Mouse (Mus musculus) forebrain, embryonic 12.5 days (tissue): Measurements from ENCODE around the gene Yjefn3. TPM values are rescaled to one million over a fixed set of nuclear protein-coding genes. Genes with fewer than 3 reads are reported as not detected.
A peak's percentile ranks its signal among the peaks of the same experiment; 100 is the strongest.

ENCODE experiments used
- ATAC-seq: fragments of 200-750 bp; cut with Nextera tagmentation; 2 replicates; pipeline ENCODE4 v1.8.0; 2017; ENCODE audit warnings: moderate TSS enrichment; ENCODE audit not compliant: low FRiP score
- H3K27ac ChIP-seq: fragments of 300-500 bp; sonication (generic); 2 replicates; pipeline ENCODE4 v1.5.1; 2016; ENCODE audit warnings: mild to moderate bottlenecking
- H3K27me3 ChIP-seq: fragments of 300-500 bp; sonication (generic); 2 replicates; pipeline ENCODE4 v1.6.1; 2016; ENCODE audit warnings: mild to moderate bottlenecking
- H3K36me3 ChIP-seq: fragments of 300-500 bp; sonication (generic); replicated peaks from 2 replicates; pipeline ENCODE4 v1.6.1; 2016; ENCODE audit warnings: mild to moderate bottlenecking
- H3K4me1 ChIP-seq: fragments of 300-500 bp; sonication (generic); 2 replicates; pipeline ENCODE4 v1.6.1; 2016
- H3K4me2 ChIP-seq: fragments of 300-500 bp; sonication (generic); 2 replicates; pipeline ENCODE4 v1.6.1; 2016; ENCODE audit warnings: mild to moderate bottlenecking, moderate library complexity
- H3K4me3 ChIP-seq: fragments of 300-500 bp; sonication (generic); replicated peaks from 2 replicates; pipeline ENCODE4 v1.5.1; 2016; ENCODE audit warnings: mild to moderate bottlenecking
- H3K9ac ChIP-seq: fragments of 300-500 bp; sonication (generic); 2 replicates; pipeline ENCODE4 v1.6.1; 2016; ENCODE audit warnings: mild to moderate bottlenecking
- H3K9me3 ChIP-seq: fragments of 300-500 bp; sonication (generic); 2 replicates; pipeline ENCODE4 v1.6.1; 2016
- WGBS: fragments of 180-500 bp; shearing (Covaris S2); methylation state at CpG from one replicate; pipeline ENCODE4 v1.1.7; 2016; 5-methylcytosine and 5-hydroxymethylcytosine counted together
- polyA plus RNA-seq: library from polyadenylated mRNA; unstranded; fragments of >200 nt; fragmentation: Nextera tagmentation; extraction: Ambion mirVana; gene quantifications from 2 replicates; pipeline ENCODE4 v1.2.1, GENCODE M21; 2016

Gene Yjefn3
- polyA plus RNA-seq, 1 experiment from 2014 or later, result 9.8 TPM

GRCm38 (mm10) chr8:69887289-69888243, 14.9 kb downstream of the Yjefn3 start, which contains the start of gene Cilp2:
Gene Cilp2, minus strand, starts transcription at chr8:69887687.
- peak within 1 kb of the TSS; percentile 42 for H3K4me2 ChIP-seq
- no peak for ATAC-seq
- no peak within 1 kb of the TSS for H3K27ac ChIP-seq
- H3K4me3 ChIP-seq, result peak within 1 kb of the TSS; percentile 29
- peaks cover 84% of the 10 kb centered on the region for H3K27me3 ChIP-seq
- H3K9ac ChIP-seq, result no peak within 1 kb of the TSS
- H3K9me3 ChIP-seq, result no peaks in the 10 kb centered on the region
- H3K4me1 ChIP-seq, result peaks cover 46% of the 10 kb centered on the region
- 0 out of 2 replicates have a peak, but pooled peaks cover 5% of the 10 kb centered on the region for H3K36me3 ChIP-seq
- WGBS, result under 1% methylated on average over 59 of the region's 60 CpGs

GRCm38 (mm10) chr8:69884141-69884540, 18.4 kb downstream of the Yjefn3 start:
- Histone ChIP-seq H3K4me2 (no peak overlapping the region), H3K27ac (no peak overlapping the region), H3K27me3 (peaks cover 100% of the 10 kb centered on the region), H3K4me1 (peaks cover 44% of the 10 kb centered on the region), H3K36me3 (no peaks in the 10 kb centered on the region), H3K9ac (no peak overlapping the region), H3K9me3 (0 out of 2 replicates have a peak, but pooled peaks cover 3% of the 10 kb centered on the region), H3K4me3 (no peak overlapping the region)
- WGBS, result 51% methylated on average over 13 of the region's 13 CpGs
- no peak for ATAC-seq

DNA sequence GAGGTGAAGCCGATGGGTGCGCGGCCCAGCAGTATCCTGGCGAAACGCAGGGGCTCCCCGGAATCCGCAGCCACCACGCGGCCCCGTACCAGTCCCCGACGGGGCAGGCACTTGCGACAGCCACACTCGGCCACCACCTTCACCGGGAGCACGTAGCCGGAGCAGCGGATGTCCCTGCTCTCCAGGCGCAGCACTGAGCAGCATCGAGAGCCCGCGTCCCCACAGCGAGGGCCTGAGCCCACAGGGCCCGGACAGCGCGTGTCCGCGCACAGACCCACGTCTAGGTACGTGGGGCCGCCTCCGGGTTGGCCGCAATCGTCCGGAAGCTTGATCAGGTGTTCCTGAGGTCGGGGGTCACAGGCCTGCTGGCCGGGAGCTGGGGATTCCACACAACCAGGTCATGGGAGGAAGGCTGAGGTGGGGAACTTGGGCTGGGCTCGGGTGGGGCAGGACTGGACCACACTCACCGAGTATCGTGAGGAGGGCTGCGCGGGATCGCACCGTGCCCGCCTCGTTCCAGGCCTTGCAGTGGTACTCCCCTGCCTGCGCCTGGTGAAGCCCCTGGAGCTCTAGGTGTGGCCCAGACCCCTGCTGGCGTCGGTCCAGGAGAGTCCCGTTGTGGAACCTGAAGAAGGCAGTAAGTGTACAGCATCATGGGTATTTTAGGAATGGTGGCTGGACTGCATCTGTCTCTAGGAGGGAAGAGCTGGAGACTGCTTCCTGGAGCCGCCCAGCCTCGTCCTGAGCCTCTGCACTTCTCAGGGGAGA, 19.5 kb downstream of the Yjefn3 start:
- Histone ChIP-seq H3K9me3 (0 out of 2 replicates have a peak, but pooled peaks cover 3% of the 10 kb centered on the region), H3K36me3 (no peaks in the 10 kb centered on the region), H3K27me3 (peaks cover 99% of the 10 kb centered on the region), H3K4me3 (peak overlapping the region; percentile 41), H3K9ac (no peak overlapping the region), H3K4me2 (peak overlapping the region; percentile 53; the same call in 1 of the 2 replicates), H3K4me1 (peaks cover 33% of the 10 kb centered on the region), H3K27ac (no peak overlapping the region)
- 8% methylated on average over 52 of the region's 52 CpGs for WGBS
- no peak for ATAC-seq

- Histone ChIP-seq H3K9me3 (0 out of 2 replicates have a peak, but pooled peaks cover 3% of the 10 kb centered on the region), H3K27me3 (peaks cover 97% of the 10 kb centered on the region), H3K36me3 (no peaks in the 10 kb centered on the region), H3K4me2 (peak overlapping the region; percentile 53), H3K9ac (no peak overlapping the region), H3K4me3 (peak overlapping the region; percentile 41), H3K27ac (no peak overlapping the region), H3K4me1 (peaks cover 25% of the 10 kb centered on the region)
- 7% methylated on average over 101 of the region's 103 CpGs for WGBS
- ATAC-seq, result peak; percentile 57
These were observed 20.3 kb downstream of the Yjefn3 start for GRCm38 (mm10) chr8:69882021-69882756.

GRCm38 (mm10) chr8:69881261-69881865, 21.1 kb downstream of the Yjefn3 start:
- H3K9ac ChIP-seq, result no peak overlapping the region; the same call in 1 of the 2 replicates

DNA sequence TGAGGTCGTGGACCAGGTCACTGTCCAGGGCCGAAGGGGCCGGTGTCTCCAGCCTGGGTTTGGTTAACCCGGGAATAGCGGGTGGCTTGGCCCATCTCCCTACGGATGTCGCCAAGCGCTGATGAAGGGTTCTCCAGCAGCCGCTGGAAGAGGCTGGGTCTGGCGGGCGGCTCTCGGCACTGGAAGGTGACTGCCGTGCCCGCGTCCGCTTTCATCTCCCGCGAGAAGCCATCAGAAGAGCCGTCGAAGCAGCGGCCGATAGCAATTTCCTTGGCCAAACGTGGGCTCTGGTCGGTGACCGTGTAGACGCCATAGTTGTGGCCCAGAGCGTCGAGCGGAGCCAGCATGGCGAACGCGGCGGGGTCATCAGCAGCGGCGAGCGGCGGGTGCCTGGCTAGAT, 21.7 kb downstream of the Yjefn3 start:
- Histone ChIP-seq H3K4me1 (peaks cover 19% of the 10 kb centered on the region), H3K9me3 (0 out of 2 replicates have a peak, but pooled peaks cover 3% of the 10 kb centered on the region), H3K27me3 (peaks cover 96% of the 10 kb centered on the region), H3K4me2 (peak overlapping the region; percentile 53), H3K4me3 (peak overlapping the region; percentile 41), H3K36me3 (no peaks in the 10 kb centered on the region), H3K9ac (no peak overlapping the region; the same call in 1 of the 2 replicates), H3K27ac (no peak overlapping the region)
- ATAC-seq, result no peak
- 12% methylated on average over 37 of the region's 37 CpGs for WGBS

More at GRCm38 (mm10) chr8:69881261-69881865, 21.1 kb downstream of the Yjefn3 start:
- 15% methylated on average over 79 of the region's 79 CpGs for WGBS
- peaks cover 96% of the 10 kb centered on the region for H3K27me3 ChIP-seq
- peaks cover 19% of the 10 kb centered on the region for H3K4me1 ChIP-seq
- H3K4me3 ChIP-seq, result peak overlapping the region; percentile 41
- H3K9me3 ChIP-seq, result 0 out of 2 replicates have a peak, but pooled peaks cover 3% of the 10 kb centered on the region
- H3K36me3 ChIP-seq, result no peaks in the 10 kb centered on the region
- peak overlapping the region; percentile 53 for H3K4me2 ChIP-seq
- no peak for ATAC-seq
- H3K27ac ChIP-seq, result no peak overlapping the region

DNA sequence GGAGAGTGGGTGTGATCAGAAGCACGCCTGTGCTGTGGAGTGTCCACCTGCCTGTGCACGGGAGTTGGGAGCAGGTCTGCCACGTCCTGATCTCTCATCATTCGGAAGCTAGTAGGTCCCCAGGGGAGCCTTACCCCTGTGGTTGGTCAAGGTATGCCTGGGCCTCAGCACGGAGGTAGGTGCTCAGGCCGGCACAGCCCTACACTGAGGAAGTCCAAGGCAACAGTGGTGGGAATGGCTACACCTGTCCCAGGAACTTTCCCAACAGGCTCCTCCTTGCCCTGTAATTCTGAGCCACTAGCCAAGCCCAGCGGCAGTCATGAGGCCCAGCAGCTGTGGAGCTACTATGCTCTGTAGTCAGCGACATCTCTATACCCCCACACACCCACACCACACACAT, 22.8 kb downstream of the Yjefn3 start:
- 65% methylated on average over 8 of the region's 8 CpGs for WGBS
- Histone ChIP-seq H3K9me3 (0 out of 2 replicates have a peak, but pooled peaks cover 3% of the 10 kb centered on the region), H3K4me1 (peaks cover 19% of the 10 kb centered on the region), H3K27ac (no peak overlapping the region), H3K4me2 (no peak overlapping the region), H3K9ac (no peak overlapping the region), H3K27me3 (peaks cover 84% of the 10 kb centered on the region), H3K4me3 (no peak overlapping the region), H3K36me3 (no peaks in the 10 kb centered on the region)
- ATAC-seq, result no peak

DNA sequence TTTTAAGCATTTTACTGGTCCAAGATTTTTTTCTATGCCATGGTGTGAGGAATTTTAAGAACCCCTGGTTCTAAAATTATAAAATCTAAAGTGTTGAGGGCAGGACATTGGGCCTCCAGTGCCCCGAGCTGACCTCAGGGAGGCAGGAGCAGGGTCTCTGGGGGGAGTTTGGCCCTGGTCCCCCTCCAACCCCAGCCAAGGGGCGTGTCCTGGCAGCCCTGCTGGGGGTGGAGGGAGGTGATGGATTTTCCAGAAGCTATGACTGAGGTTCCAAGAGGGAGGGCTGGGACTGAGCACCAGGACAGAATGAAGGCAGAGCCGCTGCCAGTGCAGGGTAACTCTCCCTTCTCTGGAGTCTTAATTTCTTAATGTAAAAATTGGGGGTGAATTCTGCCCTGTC, 24.5 kb downstream of the Yjefn3 start:
- no peak overlapping the region for H3K27ac ChIP-seq
- ATAC-seq, result no peak
- 62% methylated on average over 3 of the region's 3 CpGs for WGBS

DNA sequence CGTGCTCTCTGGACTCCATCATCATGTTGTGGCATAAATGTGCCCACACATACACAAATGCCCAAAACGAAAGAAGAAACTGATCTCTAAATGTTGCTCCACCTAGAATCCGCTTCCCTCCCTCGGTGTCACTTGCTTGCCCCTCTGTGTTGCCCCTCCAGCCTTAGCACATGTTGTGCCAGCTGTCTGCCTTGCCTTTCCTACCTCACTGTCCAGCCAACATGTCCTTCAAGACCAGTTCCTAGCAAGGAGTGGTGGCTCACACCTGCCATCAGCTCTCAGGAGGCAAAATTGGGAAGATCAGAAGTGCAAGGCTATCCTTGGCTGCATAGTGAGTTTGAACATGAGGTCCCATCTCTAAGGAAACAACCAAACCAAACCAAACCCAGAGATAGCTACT, 25.1 kb downstream of the Yjefn3 start:
- H3K27ac ChIP-seq, result no peak overlapping the region
- H3K9ac ChIP-seq, result no peak overlapping the region
- no peak overlapping the region for H3K4me2 ChIP-seq
- H3K4me3 ChIP-seq, result no peak overlapping the region
- 91% methylated on average over 4 of the region's 4 CpGs for WGBS
- peaks cover 16% of the 10 kb centered on the region for H3K4me1 ChIP-seq
- ATAC-seq, result no peak
- no peaks in the 10 kb centered on the region; the same call in 1 of the 2 replicates for H3K36me3 ChIP-seq
- peaks cover 61% of the 10 kb centered on the region for H3K27me3 ChIP-seq
- 0 out of 2 replicates have a peak, but pooled peaks cover 3% of the 10 kb centered on the region for H3K9me3 ChIP-seq

More for the DNA sequence above, 24.5 kb downstream of the Yjefn3 start:
- H3K4me3 ChIP-seq, result no peak overlapping the region
- 0 out of 2 replicates have a peak, but pooled peaks cover 3% of the 10 kb centered on the region for H3K9me3 ChIP-seq
- peaks cover 67% of the 10 kb centered on the region for H3K27me3 ChIP-seq
- no peaks in the 10 kb centered on the region for H3K36me3 ChIP-seq
- H3K4me1 ChIP-seq, result peaks cover 19% of the 10 kb centered on the region
- no peak overlapping the region for H3K4me2 ChIP-seq
- H3K9ac ChIP-seq, result no peak overlapping the region

DNA sequence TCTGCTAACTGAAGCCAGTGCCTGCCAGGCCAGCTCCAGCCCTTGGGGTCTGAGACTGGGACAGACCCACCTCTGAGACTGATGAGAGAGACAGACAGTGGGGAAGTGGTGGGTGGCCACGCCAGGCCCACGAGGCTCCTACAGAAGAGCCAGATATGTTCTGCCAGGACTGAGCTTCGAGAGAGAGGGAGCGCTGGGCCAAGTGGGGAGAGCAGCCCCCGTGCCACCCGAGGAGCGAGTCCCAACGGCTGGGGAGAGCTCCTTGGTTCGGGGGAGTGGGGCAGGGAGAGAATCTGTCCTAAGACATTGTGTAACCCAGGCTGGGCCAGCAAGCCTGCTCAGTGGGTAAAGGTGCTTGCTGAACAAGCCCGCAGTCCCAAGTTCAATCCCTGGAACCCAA, 25.5 kb downstream of the Yjefn3 start:
- H3K27me3 ChIP-seq, result peaks cover 57% of the 10 kb centered on the region
- no peak overlapping the region for H3K4me3 ChIP-seq
- H3K27ac ChIP-seq, result no peak overlapping the region
- H3K9me3 ChIP-seq, result 0 out of 2 replicates have a peak, but pooled peaks cover 3% of the 10 kb centered on the region
- WGBS, result 76% methylated on average over 10 of the region's 10 CpGs
- H3K4me1 ChIP-seq, result peaks cover 12% of the 10 kb centered on the region
- no peak overlapping the region for H3K9ac ChIP-seq
- no peak for ATAC-seq
- no peak overlapping the region for H3K4me2 ChIP-seq
- peaks cover 3% of the 10 kb centered on the region; the same call in 1 of the 2 replicates for H3K36me3 ChIP-seq

GRCm38 (mm10) chr8:69876097-69876496, 26.4 kb downstream of the Yjefn3 start:
- no peak overlapping the region for H3K9ac ChIP-seq
- peaks cover 3% of the 10 kb centered on the region for H3K4me1 ChIP-seq
- H3K4me2 ChIP-seq, result no peak overlapping the region
- peaks cover 48% of the 10 kb centered on the region for H3K27me3 ChIP-seq
- no peak for ATAC-seq
- H3K36me3 ChIP-seq, result peaks cover 11% of the 10 kb centered on the region
- H3K9me3 ChIP-seq, result no peaks in the 10 kb centered on the region
- WGBS, result 45% methylated on average over 10 of the region's 10 CpGs
- no peak overlapping the region for H3K27ac ChIP-seq
- H3K4me3 ChIP-seq, result no peak overlapping the region
